Mouse (Mus musculus) c-Kit-positive CD71-positive TER-119-positive erythroid progenitor cells, embryonic 14.5 days (primary cell): ENCODE data around the gene Slc15a2.

Source experiments
- DNase-seq: peaks from one replicate; pipeline ENCODE4 v3.0.0-alpha.2; 2013; ENCODE audit warnings: low spot score

Gene Slc15a2

GRCm38 (mm10) chr16:36770191-36770771, 14.5 kb downstream of the Slc15a2 start:
- no peak for DNase-seq

- no peak for DNase-seq
Measured at GRCm38 (mm10) chr16:36751979-36752378, 32.8 kb downstream of the Slc15a2 start.

DNA sequence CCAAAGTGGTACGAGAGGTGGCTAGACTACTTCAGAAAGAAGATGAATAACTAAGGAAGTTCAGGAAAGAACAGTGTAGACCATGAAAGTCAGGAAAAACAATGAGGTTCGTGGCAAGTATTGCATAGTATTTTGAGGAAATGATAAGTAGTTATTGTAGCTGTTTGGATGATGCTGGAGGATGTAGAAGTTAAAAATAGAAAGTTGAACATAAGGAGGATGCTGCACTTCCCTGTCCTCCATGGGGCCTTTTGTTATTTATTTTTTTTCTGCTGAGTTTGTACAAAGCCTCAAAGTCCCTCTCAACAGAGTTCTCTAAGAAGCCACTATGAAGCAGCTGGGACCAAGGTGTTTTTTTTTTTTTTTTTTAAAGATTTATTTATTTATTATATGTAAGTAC, 37.0 kb downstream of the Slc15a2 start:
- DNase-seq: no peak

GRCm38 (mm10) chr16:36747068-36747467, 37.7 kb downstream of the Slc15a2 start:
- DNase-seq: no peak

GRCm38 (mm10) chr16:36743580-36743979, 41.2 kb downstream of the Slc15a2 start:
- DNase-seq: no peak

DNA sequence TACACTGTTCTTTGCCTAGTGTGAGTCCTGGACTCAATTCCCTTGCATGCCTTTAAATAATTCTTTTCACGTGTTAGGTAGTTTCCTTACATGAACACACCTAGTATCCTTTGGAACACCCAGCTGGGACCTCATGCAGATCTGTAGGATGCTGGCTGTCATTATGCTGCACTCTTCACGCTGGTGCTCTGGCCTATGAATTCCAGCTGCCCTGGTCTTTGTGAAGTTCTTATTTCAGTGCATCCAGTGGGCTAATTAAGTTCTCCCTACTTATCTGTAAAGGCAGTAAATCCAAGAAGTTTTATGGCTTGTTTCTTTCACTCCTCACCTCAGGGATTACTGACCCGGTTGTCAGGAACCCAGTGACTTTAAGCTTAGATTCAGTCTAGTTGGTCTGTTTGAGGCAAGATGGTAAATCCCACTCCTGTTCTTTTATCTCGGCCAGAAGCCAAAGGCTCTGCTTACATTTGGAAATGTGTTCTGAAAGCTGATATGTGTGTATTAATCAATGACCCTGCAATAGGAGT, 45.3 kb downstream of the Slc15a2 start:
- no peak for DNase-seq

GRCm38 (mm10) chr16:36735421-36735820, 49.3 kb downstream of the Slc15a2 start:
- DNase-seq: no peak

GRCm38 (mm10) chr16:36733827-36734226, 50.9 kb downstream of the Slc15a2 start:
- no peak for DNase-seq

DNA sequence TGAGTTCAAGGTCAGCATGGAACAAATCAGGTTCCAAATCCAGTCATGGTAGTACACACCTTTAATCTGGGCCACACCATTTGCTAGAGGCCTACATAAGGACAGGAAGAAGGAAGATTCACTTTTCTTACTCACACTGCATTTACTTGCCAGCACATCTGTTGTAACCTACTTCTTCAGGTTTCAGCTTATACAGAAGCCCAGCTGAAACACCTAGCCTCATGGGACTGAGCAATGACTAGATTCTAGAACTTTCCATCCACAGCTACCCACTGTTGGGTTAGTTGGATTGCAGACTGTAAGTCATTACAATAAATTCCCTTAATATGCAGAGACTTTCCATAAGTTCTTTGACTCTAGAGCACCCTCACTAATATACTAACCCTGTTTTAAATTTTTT, 52.2 kb downstream of the Slc15a2 start:
- DNase-seq: no peak

- no peak for DNase-seq
Measured at GRCm38 (mm10) chr16:36728959-36729358, 55.8 kb downstream of the Slc15a2 start.

DNA sequence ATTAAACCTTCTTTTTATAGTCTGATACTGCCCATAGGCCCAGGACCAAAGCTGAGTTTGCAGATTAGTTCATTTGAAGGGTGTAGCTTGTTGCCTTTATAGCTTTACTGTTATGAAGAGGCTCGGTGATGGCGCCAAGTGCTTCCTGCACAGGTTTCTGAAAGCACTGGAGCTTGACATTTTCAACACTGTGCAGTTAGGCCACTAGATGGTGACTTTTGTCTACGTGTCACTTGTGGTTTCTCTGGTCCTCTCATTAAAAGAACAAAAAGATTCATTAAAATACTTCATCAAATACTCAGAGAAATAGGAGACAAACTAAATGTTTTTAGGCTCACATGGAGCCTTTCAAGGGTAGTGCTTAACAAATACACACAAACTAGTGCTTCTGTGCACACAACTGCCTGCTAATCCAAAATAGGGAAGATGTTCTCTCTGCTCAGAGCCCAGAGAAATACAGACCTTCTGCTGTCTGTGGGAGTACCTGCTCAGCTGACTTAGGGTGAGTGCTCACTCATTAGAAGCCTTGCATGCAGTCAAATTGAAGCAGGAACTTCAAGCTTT, 60.8 kb downstream of the Slc15a2 start:
- no peak for DNase-seq

DNA sequence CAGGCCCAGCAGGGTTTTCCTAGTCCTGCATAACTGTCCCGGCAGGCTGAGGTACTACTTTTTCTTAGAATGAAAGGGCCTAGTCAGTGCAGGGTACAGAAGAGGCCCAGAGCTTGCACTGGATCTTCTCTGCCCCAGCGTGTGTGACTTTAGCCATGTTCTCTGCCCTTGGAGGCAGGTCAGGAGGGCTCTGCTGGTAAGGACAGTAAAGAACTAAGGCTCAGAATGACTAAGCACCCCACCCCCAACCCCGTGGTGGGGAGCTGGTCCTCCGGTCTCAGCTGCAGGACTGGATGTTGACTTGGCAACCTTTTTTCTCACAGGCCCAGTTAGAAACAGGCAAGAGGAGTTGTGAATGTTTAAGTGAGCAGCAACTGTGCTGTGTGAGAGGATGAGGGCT, 62.0 kb downstream of the Slc15a2 start:
- no peak for DNase-seq

DNA sequence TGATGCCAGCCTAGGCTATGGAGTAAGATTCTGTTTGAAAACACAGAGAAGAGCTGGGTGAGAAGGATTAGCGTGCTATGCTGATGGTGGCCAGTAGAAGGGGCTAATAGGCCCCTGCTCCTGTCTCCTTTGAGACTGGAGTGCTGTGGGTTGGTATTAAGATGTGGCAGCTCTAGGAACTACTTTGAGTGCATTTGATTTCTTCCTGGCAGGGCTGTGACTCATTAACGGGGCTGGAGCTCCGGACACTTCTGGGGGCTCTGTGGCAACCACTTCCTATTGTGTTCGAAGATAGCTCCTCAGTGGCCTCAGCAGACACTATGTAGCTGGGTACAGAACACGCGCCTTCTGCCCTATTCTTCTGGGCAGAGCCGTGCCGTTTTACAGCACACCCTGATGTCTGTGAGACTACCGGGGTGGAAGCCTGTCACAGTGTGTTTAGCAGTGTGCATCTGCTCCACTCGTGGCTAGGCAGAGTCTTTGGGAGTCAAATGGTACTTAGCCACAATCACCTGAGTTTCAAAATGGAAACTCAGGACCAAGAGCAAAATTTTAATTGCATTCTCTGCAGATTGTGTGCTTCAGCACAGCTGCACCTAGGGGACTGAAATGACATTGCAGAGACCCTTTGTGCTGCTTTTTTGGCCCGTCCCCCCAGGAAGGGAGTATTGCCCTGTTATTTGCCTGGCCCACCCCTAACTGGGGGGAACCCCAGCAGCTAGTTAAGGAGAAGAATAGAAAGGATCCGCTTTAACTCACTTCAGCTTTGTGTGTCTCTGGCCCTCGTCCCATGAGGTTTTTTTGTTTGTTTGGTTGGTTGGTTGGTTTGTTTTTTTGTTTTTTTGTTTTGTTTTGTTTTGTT, 64.3 kb downstream of the Slc15a2 start:
- DNase-seq: no peak

- no peak for DNase-seq
Measured at GRCm38 (mm10) chr16:36718637-36719036, 66.1 kb downstream of the Slc15a2 start.

- DNase-seq: no peak
Measured at GRCm38 (mm10) chr16:36717481-36717880, 67.3 kb downstream of the Slc15a2 start.

- no peak for DNase-seq
Measured at GRCm38 (mm10) chr16:36711760-36712159, 73.0 kb downstream of the Slc15a2 start.

GRCm38 (mm10) chr16:36710794-36711193, 74.0 kb downstream of the Slc15a2 start:
- no peak for DNase-seq

DNA sequence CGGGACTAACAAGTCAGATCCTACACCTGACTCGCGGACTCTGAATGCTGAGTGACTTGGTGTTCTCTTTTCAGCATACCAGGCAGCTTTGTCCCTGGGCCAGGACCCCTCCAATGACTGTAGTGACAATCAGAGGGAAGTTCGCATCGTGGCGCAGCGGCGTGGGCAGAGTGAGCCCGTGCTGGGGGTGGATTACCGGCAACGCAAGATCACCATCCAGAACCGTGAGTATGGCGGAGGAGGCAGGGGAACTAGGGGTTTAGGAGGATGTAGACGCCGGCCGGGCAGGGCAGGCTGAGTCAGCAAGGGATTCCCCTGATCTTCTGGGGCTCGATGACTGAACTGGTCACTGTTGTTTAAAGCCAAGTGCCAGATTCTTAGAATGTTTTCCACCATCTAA, 75.4 kb downstream of the Slc15a2 start:
- no peak for DNase-seq

DNA sequence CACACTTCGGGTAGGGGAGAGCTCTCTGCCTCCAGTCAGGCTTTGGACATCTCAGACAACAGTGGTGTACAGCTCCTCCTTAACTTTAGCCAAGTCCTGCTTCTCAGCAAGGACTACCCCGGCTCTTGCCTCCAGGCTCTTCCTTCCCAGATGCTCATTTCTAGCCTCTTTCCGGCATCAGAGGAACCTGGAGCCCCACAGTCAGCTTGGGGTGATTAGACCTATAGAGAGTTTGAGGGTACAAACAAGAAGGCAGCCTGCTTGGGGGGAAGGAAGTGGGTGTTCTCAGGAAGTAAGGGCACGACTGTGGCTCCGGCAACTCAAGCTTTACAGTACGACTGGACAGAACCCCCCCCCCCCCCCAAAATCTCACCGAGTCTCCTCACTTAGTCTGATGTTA, 76.0 kb downstream of the Slc15a2 start:
- DNase-seq: no peak

DNA sequence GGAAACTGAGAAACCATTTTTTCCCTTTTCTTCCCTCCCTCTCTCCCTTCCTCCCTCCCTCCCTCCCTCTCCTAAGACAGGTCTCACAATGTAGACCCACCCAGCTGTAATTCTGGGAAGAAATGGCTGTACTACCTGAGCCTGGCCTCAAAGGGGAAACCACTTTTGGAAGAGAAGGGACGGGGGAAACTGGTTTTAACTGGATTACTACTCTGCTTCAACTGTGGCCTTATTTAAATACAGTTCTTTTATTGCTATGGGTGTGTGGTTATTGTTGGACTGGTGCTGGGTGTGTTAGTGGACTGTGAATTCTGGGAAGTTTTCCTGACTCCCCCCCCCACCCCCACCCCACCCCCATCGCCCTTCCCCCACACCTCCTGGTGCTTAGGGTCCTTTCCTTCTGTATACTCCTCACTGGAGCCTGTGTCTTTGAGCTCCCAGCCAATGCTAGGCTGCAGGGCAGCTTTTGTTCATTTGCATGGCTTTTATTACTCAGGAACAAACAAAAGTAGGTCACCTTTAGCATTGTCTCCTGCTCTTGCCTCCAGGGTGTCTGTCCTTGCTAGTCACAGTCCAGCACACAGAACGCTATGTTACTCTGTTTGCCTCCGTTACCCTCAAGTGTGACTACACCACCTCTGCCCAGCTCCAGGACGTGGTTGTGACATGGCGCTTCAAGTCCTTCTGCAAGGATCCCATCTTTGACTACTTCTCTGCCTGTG, 76.9 kb downstream of the Slc15a2 start:
- no peak for DNase-seq

DNA sequence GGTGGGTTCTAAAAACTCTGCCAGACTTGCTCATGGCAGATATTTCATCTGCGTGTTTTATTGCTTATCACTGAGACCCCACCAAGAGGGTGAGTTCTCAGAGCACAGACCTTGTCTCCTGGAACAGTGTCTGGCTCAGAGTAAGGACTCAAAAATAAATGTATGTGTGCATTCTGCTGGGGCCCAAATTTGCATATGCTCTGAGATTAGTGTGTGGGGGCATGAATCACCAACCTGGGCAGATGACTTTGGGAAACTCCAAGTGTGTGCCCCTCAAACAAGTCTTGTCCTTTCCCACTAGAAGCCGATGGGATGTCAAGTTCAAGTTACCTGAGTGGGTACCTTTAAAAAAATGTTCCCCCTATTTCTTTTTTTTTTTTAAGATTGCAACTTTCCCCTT, 84.3 kb downstream of the Slc15a2 start:
- no peak for DNase-seq
